In the genomic region with DNA sequence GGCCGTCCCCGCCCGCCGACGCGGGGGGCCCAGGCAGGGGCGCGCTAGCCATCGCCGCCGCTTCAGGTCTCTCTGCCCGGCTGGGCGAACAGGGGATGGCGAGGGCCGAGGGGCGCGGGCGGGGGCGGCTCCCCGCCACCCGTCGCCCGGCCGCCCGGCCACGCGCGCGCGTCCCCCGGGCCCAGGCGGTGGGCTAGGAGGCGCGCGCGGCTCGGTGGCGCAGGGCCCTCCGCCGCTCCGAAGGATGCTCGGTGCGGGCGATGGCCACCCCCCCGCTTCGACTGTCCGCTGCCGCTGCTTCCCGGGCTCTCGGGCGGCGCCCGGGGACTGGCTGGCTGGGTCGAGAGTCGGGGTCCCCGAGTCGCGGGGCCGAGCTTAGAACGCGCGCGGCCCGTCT, we compare ENCODE assay signal across 8 mouse cellular contexts. TPM values are rescaled to one million over a fixed set of nuclear protein-coding genes. Genes with fewer than 3 reads are reported as not detected.
DNase-seq lines count a peak whose midpoint lies in the region; ATAC-seq and TF ChIP-seq lines count a peak whose summit lies in the region.

A gene (minus strand): TSS at position 80 of the 397 bp plus-strand sequence.

- peak within 1 kb of the TSS; percentile 96 for H3K9ac ChIP-seq in heart, postnatal 0 days (replicated peaks; ENCODE audit: low read depth, low read length)
- peak within 1 kb of the TSS; percentile 87 for H3K9ac ChIP-seq in limb, embryonic 11.5 days (ENCODE audit: low read length)
- peak within 1 kb of the TSS; percentile 84 for H3K9ac ChIP-seq in stomach, embryonic 15.5 days

- under 1% methylated on average over 58 of the region's 64 CpGs for WGBS in heart, postnatal 0 days
- WGBS in limb, embryonic 11.5 days: under 1% methylated on average over 54 of the region's 64 CpGs
- WGBS in stomach, embryonic 15.5 days: under 1% methylated on average over 59 of the region's 64 CpGs

- H3K4me2 ChIP-seq in heart, postnatal 0 days (ENCODE audit: low read depth, low read length): peak within 1 kb of the TSS; percentile 85
- peak within 1 kb of the TSS; percentile 85 for H3K4me2 ChIP-seq in limb, embryonic 11.5 days (ENCODE audit: low read depth, severe bottlenecking)
- peak within 1 kb of the TSS; percentile 93 for H3K4me2 ChIP-seq in stomach, embryonic 15.5 days

- peak within 1 kb of the TSS; percentile 98 for H3K27ac ChIP-seq in left cerebral cortex, adult 2 months
- peak within 1 kb of the TSS; percentile 58 for H3K27ac ChIP-seq in brown adipose tissue, adult 24 weeks (replicated peaks; ENCODE audit: low read depth, low read length)
- H3K27ac ChIP-seq in heart, postnatal 0 days (ENCODE audit: low read depth): peak within 1 kb of the TSS; percentile 100
- H3K27ac ChIP-seq in limb, embryonic 11.5 days (replicated peaks; ENCODE audit: low read depth, low read length): peak within 1 kb of the TSS; percentile 88
- H3K27ac ChIP-seq in stomach, embryonic 15.5 days: peak within 1 kb of the TSS; percentile 99

- H3K4me1 ChIP-seq in brown adipose tissue, adult 24 weeks (ENCODE audit: control insufficient read depth, insufficient read depth, insufficient read length, low read length): peaks cover 19% of the 10 kb centered on the region
- H3K4me1 ChIP-seq in heart, postnatal 0 days (ENCODE audit: control insufficient read depth, insufficient read depth): peaks cover 36% of the 10 kb centered on the region; the same call in 1 of the 2 replicates
- H3K4me1 ChIP-seq in limb, embryonic 11.5 days (ENCODE audit: control insufficient read depth, insufficient read depth, low read length): peaks cover 36% of the 10 kb centered on the region
- peaks cover 36% of the 10 kb centered on the region for H3K4me1 ChIP-seq in stomach, embryonic 15.5 days

- intact Hi-C loops in left cerebral cortex, adult 2 months (cut with DNase I): loop anchor here (5.0 kb wide), 2 partner anchors 181 to 196 kb away; no protein-coding TSS in a partner anchor

- no peak for TF ChIP-seq CTCF in left cerebral cortex, adult 2 months (IDR thresholded peaks at IDR 0.05)
- TF ChIP-seq CTCF in heart, postnatal 0 days (IDR thresholded peaks at IDR 0.05; ENCODE audit: low read depth): no peak

- ATAC-seq in heart, postnatal 0 days (ENCODE audit: insufficient read depth, low read depth): peak; percentile 0; the same call in 1 of the 2 replicates
- no peak for ATAC-seq in limb, embryonic 11.5 days (ENCODE audit: insufficient number of reproducible peaks, low FRiP score, low TSS enrichment, low read depth)
- no peak for ATAC-seq in stomach, embryonic 15.5 days (ENCODE audit: insufficient read depth, low FRiP score, low read depth)

- H3K4me3 ChIP-seq in left cerebral cortex, adult 2 months: peak within 1 kb of the TSS; percentile 75
- H3K4me3 ChIP-seq in brown adipose tissue, adult 24 weeks (ENCODE audit: insufficient read depth, low read depth, low read length): peak within 1 kb of the TSS; percentile 68
- peak within 1 kb of the TSS; percentile 88 for H3K4me3 ChIP-seq in heart, postnatal 0 days (ENCODE audit: low read depth, low read length)
- peak within 1 kb of the TSS; percentile 70 for H3K4me3 ChIP-seq in limb, embryonic 11.5 days (ENCODE audit: low read depth, low read length)
- peak within 1 kb of the TSS; percentile 74 for H3K4me3 ChIP-seq in stomach, embryonic 15.5 days (replicated peaks)

- peaks cover 5% of the 10 kb centered on the region; the same call in 1 of the 2 replicates for H3K27me3 ChIP-seq in heart, postnatal 0 days (ENCODE audit: control insufficient read depth, insufficient read depth, low read length)
- H3K27me3 ChIP-seq in limb, embryonic 11.5 days (ENCODE audit: control insufficient read depth, insufficient read depth, low read length): no peaks in the 10 kb centered on the region
- H3K27me3 ChIP-seq in stomach, embryonic 15.5 days (replicated peaks): no peaks in the 10 kb centered on the region

- peaks cover 13% of the 10 kb centered on the region for H3K36me3 ChIP-seq in heart, postnatal 0 days (replicated peaks; ENCODE audit: control insufficient read depth, insufficient read depth, low read length)
- H3K36me3 ChIP-seq in limb, embryonic 11.5 days (ENCODE audit: control insufficient read depth, insufficient read depth, low read length): peaks cover 4% of the 10 kb centered on the region; the same call in 1 of the 2 replicates
- no peaks in the 10 kb centered on the region for H3K36me3 ChIP-seq in stomach, embryonic 15.5 days

- TF ChIP-seq EP300 in heart, postnatal 0 days (IDR thresholded peaks at IDR 0.05; ENCODE audit: low read depth): no peak

- no peak for DNase-seq in left cerebral cortex, adult 2 months (ENCODE audit: extremely low spot score in 1 of 2, low spot score in 2 of 2)
- DNase-seq in left cerebral cortex, adult 11 months (ENCODE audit: low spot score): no peak
- DNase-seq in heart, postnatal 0 days (ENCODE audit: low spot score): no peak
- no peak for DNase-seq in limb, embryonic 11.5 days (ENCODE audit: low spot score)
- no peak for DNase-seq in thymus, postnatal 25 days
- no peak for DNase-seq in kidney, postnatal 25 days

- no peaks in the 10 kb centered on the region for H3K9me3 ChIP-seq in heart, postnatal 0 days (replicated peaks; ENCODE audit: control insufficient read depth, low read length)
- no peaks in the 10 kb centered on the region for H3K9me3 ChIP-seq in limb, embryonic 11.5 days (ENCODE audit: control insufficient read depth, low read length)
- H3K9me3 ChIP-seq in stomach, embryonic 15.5 days: no peaks in the 10 kb centered on the region

RNA-seq across cellular contexts. Expression of the gene that starts here (rescaled TPM):
- total RNA-seq in left cerebral cortex, adult 2 months (2021): 100 to 1,000 TPM in 1 of 2 experiments, 10 to 100 TPM in 1; 67.1 to 111 TPM
- 7.4 and 14.6 TPM in 2 replicates for polyA plus RNA-seq in brown adipose tissue, adult 24 weeks (2012; ENCODE audit: insufficient read depth, insufficient read length, missing spikeins)
- total RNA-seq in heart, postnatal 0 days (2014; rRNA removed; ENCODE audit: low replicate concordance): 39.3 and 53.4 TPM in 2 replicates
- polyA plus RNA-seq in heart, postnatal 0 days (2015; fragmentation: Nextera tagmentation; extraction: Ambion mirVana): 1.6 and 2.0 TPM in 2 replicates
- polyA plus RNA-seq in limb, embryonic 11.5 days (2014; fragmentation: Nextera tagmentation; extraction: Ambion mirVana): 8.3 and 9.3 TPM in 2 replicates
- polyA plus RNA-seq in stomach, embryonic 15.5 days (2015; fragmentation: Nextera tagmentation; extraction: Ambion mirVana): 7.1 and 7.2 TPM in 2 replicates
